Mouse (Mus musculus) lung, adult 10 weeks (tissue): ENCODE data around the gene AB124611. TPM values are rescaled to one million over a fixed set of nuclear protein-coding genes. Genes with fewer than 3 reads are reported as not detected.

Source experiments
- polyA plus RNA-seq: library from polyadenylated mRNA; stranded (reverse); fragments of 350-450 nt; fragmentation: Illumina TruSeq; extraction: RNeasy Lipid Tissue Mini Kit (QIAGEN cat#74804); gene quantifications from one replicate; pipeline ENCODE4 v1.2.3, GENCODE M21; 2014; ENCODE audit warnings: low read depth, low replicate concordance; ENCODE audit not compliant: insufficient read depth

The AB124611 gene
- 16.2 TPM for polyA plus RNA-seq

GRCm38 (mm10) chr9:21525937-21526633 is at the start of gene AB124611:
TSS of gene AB124611 (plus strand) at chr9:21526176.

GRCm38 (mm10) chr9:21509772-21510688 is 15.9 kb upstream of the AB124611 start, which contains the start of gene Tmed1:
TSS of gene Tmed1 (minus strand) at chr9:21510252.

GRCm38 (mm10) chr9:21546789-21547074 is 20.8 kb downstream of the AB124611 start, which contains the start of gene Carm1:
TSS of gene Carm1 (plus strand) at chr9:21546894.

GRCm38 (mm10) chr9:21592703-21593121 is 66.7 kb downstream of the AB124611 start, which contains the start of the genes Timm29 and Yipf2:
TSS of gene Timm29 (plus strand) at chr9:21592722.
TSS of gene Yipf2 (minus strand) at chr9:21592828.

Other genes starting within 250 kb of the AB124611 start
- 18.5 TPM for gene Kri1, start 238.2 kb upstream of the AB124611 start, polyA plus RNA-seq
- gene Cdkn2d, start 234.8 kb upstream of the AB124611 start, polyA plus RNA-seq = 20.3 TPM
- 27.2 TPM for gene Ap1m2, start 213.8 kb upstream of the AB124611 start, polyA plus RNA-seq
- 118 TPM for gene Slc44a2, start 205.5 kb upstream of the AB124611 start, polyA plus RNA-seq
- 18.5 TPM for gene Ilf3, start 158.3 kb upstream of the AB124611 start, polyA plus RNA-seq
- 10.3 TPM for gene Qtrt1, start 114.3 kb upstream of the AB124611 start, polyA plus RNA-seq
- gene Dnm2, start 101.3 kb upstream of the AB124611 start, polyA plus RNA-seq = 47.8 TPM
- 29.5 TPM for gene Tmed1, start 15.9 kb upstream of the AB124611 start, polyA plus RNA-seq
- gene Carm1, start 20.7 kb downstream of the AB124611 start, polyA plus RNA-seq = 14.0 TPM
- 17.7 TPM for gene Timm29, start 66.5 kb downstream of the AB124611 start, polyA plus RNA-seq
- 21.4 TPM for gene Yipf2, start 66.7 kb downstream of the AB124611 start, polyA plus RNA-seq
- 16.8 TPM for gene Smarca4, start 90.0 kb downstream of the AB124611 start, polyA plus RNA-seq
- gene Ldlr, start 197.3 kb downstream of the AB124611 start, polyA plus RNA-seq = 24.1 TPM
- 2.4 TPM for gene Spc24, start 234.1 kb downstream of the AB124611 start, polyA plus RNA-seq